In genomic region chr1:177484280-177484679, GRCm38 (mm10) we compare ENCODE assay signal across 19 mouse cellular contexts. TPM values are rescaled to one million over a fixed set of nuclear protein-coding genes. Genes with fewer than 3 reads are reported as not detected.
DNase-seq lines count a peak whose midpoint lies in the region; ATAC-seq and TF ChIP-seq lines count a peak whose summit lies in the region.
"Had no signal": no experiment of that assay in that cellular context is flagged by ENCODE, and none has a peak within 500 bp of the region (broad histone marks: within the 10 kb centered on the region; RNA-seq: fewer than 3 reads in every experiment).

No protein-coding gene starts in this region.

- no peaks in the 10 kb centered on the region for H3K27me3 ChIP-seq in spleen, adult 2 months (ENCODE audit: control insufficient read depth, insufficient read depth, low read length)
- H3K27me3 ChIP-seq in forebrain, embryonic 14.5 days (replicated peaks; ENCODE audit: control insufficient read depth, insufficient read depth, low read length), result no peaks in the 10 kb centered on the region; the same call in 1 of the 2 replicates
- H3K27me3 ChIP-seq: heart, embryonic 12.5 days; hindbrain, embryonic 12.5 days; Patski had no signal

- no peaks in the 10 kb centered on the region for H3K9me3 ChIP-seq in forebrain, embryonic 14.5 days (replicated peaks; ENCODE audit: control insufficient read depth, low read length)
- H3K9me3 ChIP-seq: embryonic facial prominence, embryonic 10.5 days; heart, embryonic 12.5 days; hindbrain, embryonic 12.5 days had no signal

- no peaks in the 10 kb centered on the region for H3K36me3 ChIP-seq in spleen, adult 2 months (ENCODE audit: control insufficient read depth, insufficient read depth, low read length)
- no peaks in the 10 kb centered on the region for H3K36me3 ChIP-seq in forebrain, embryonic 14.5 days (ENCODE audit: control insufficient read depth, insufficient read depth, low read length)
- H3K36me3 ChIP-seq: embryonic facial prominence, embryonic 10.5 days; heart, embryonic 12.5 days; hindbrain, embryonic 12.5 days had no signal

- no peak overlapping the region for H3K4me2 ChIP-seq in forebrain, embryonic 14.5 days (ENCODE audit: low read length)
- H3K4me2 ChIP-seq: heart, embryonic 12.5 days; hindbrain, embryonic 12.5 days had no signal

- H3K27ac ChIP-seq in spleen, adult 2 months (ENCODE audit: insufficient read depth, low read length), result 0 out of 2 replicates have a peak overlapping the region, but pooled peaks have one; percentile 17
- H3K27ac ChIP-seq in forebrain, embryonic 14.5 days (ENCODE audit: low read depth, low read length), result peak overlapping the region; percentile 62
- H3K27ac ChIP-seq: embryonic facial prominence, embryonic 10.5 days; hindbrain, embryonic 12.5 days had no signal

- no peak for DNase-seq in spleen, adult 2 months (ENCODE audit: low read depth in 1 of 2, low spot score in 2 of 2)
- DNase-seq in spleen, postnatal 10 days (ENCODE audit: low spot score in 2 of 2), result no peak
- DNase-seq in forebrain, embryonic 14.5 days (ENCODE audit: low spot score), result no peak
- DNase-seq in adrenal gland, adult 8-10 months, result no peak
- no peak for DNase-seq in layer of hippocampus, adult 9-11 months
- DNase-seq: adrenal gland, postnatal 25 days; cerebellum, adult 18-20 months; cerebellum, postnatal 10 days; gastrocnemius, postnatal 14 days; heart, postnatal 36 days had no signal

- H3K4me1 ChIP-seq in spleen, adult 2 months (ENCODE audit: control insufficient read depth, insufficient read depth, insufficient read length), result peaks cover 15% of the 10 kb centered on the region; the same call in 1 of the 2 replicates
- H3K4me1 ChIP-seq in forebrain, embryonic 14.5 days (ENCODE audit: control insufficient read depth, insufficient read depth, low read length), result peaks cover 10% of the 10 kb centered on the region

- TF ChIP-seq CTCF in spleen, adult 2 months (IDR thresholded peaks at IDR 0.05; ENCODE audit: extremely low read depth, insufficient read depth, insufficient read length, insufficient replicate concordance), result no peak

- no peak overlapping the region for H3K4me3 ChIP-seq in spleen, adult 2 months (ENCODE audit: extremely low read depth, insufficient read depth, insufficient read length)
- H3K4me3 ChIP-seq in forebrain, embryonic 14.5 days (ENCODE audit: low read depth, low read length), result no peak overlapping the region
- H3K4me3 ChIP-seq: embryonic facial prominence, embryonic 10.5 days; heart, embryonic 12.5 days; hindbrain, embryonic 12.5 days had no signal

- WGBS in spleen, adult 2 months, result 31% methylated on average over 7 of the region's 7 CpGs
- 15% methylated on average over 7 of the region's 7 CpGs for WGBS in forebrain, embryonic 14.5 days

- H3K9ac ChIP-seq in forebrain, embryonic 14.5 days (ENCODE audit: low read length), result no peak overlapping the region
- H3K9ac ChIP-seq: heart, embryonic 12.5 days; hindbrain, embryonic 12.5 days had no signal

- peak; percentile 10; the same call in 1 of the 2 replicates for ATAC-seq in forebrain, embryonic 14.5 days
- 0 out of 2 replicates have a peak, but pooled peaks have one; percentile 1 for ATAC-seq in granulocyte monocyte progenitor cell, adult 5-6 weeks (replicated peaks; ENCODE audit: poor library complexity, severe bottlenecking)
- ATAC-seq in megakaryocyte-erythroid progenitor cell, adult 5-6 weeks (replicated peaks; ENCODE audit: low FRiP score, low TSS enrichment, poor library complexity, severe bottlenecking), result no peak
- ATAC-seq: activated CD4-positive, CD25-positive, alpha-beta regulatory T cell, adult 4 months; hindbrain, embryonic 16.5 days; inflammation-experienced regulatory T-cells, adult 6 months; Patski had no signal

- TF ChIP-seq POLR2A in spleen, adult 2 months (IDR thresholded peaks at IDR 0.05; ENCODE audit: low read depth, low read length), result no peak

RNA-seq across cellular contexts. Expression of gene Zbtb18, which starts 42.1 kb away (rescaled TPM):
- polyA plus RNA-seq in spleen, adult 2 months (2012; rRNA removed), result 18.1 and 19.9 TPM in 2 replicates
- polyA plus RNA-seq in forebrain, embryonic 14.5 days (2014; fragmentation: Nextera tagmentation; extraction: Ambion mirVana), result 102 and 109 TPM in 2 replicates
- total RNA-seq in granulocyte monocyte progenitor cell, adult 5-6 weeks (2014; fragmentation: Nextera tagmentation), result 62.5 and 64.3 TPM in 2 replicates
- 58.4 and 82.5 TPM in 2 replicates for total RNA-seq in granulocyte monocyte progenitor cell, adult 5-6 weeks (2017)
- 10 to 100 TPM; 16.0 to 25.7 (median 20.7) TPM for total RNA-seq in adrenal gland, adult 8-10 months (2022)
- total RNA-seq in megakaryocyte-erythroid progenitor cell, adult 5-6 weeks (2014; fragmentation: Nextera tagmentation), result 9.3 and 20.8 TPM in 2 replicates
- total RNA-seq in megakaryocyte-erythroid progenitor cell, adult 5-6 weeks (2017), result 21.3 and 26.5 TPM in 2 replicates
